Mouse (Mus musculus) midbrain, postnatal 0 days (tissue): ENCODE data around the gene Egln2. TPM values are rescaled to one million over a fixed set of nuclear protein-coding genes. Genes with fewer than 3 reads are reported as not detected.

Experiments
- ATAC-seq: fragments of 200-750 bp; cut with Nextera tagmentation; 2 replicates; pipeline ENCODE4 v1.8.0; 2017; ENCODE audit warnings: moderate number of reproducible peaks, mild to moderate bottlenecking, moderate TSS enrichment, moderate library complexity; ENCODE audit not compliant: low FRiP score
- DNase-seq: peaks from one replicate; pipeline ENCODE4 v3.0.0-alpha.2; 2015; ENCODE audit warnings: low spot score
- H3K27ac ChIP-seq: fragments of 300-500 bp; sonication (generic); 2 replicates; pipeline ENCODE4 v1.5.1; 2014; ENCODE audit warnings: low read depth, mild to moderate bottlenecking, low read length, mixed read lengths
- H3K27me3 ChIP-seq: fragments of 300-500 bp; sonication (generic); 2 replicates; pipeline ENCODE4 v1.6.1; 2014; ENCODE audit warnings: low read length, control low read depth, mixed read lengths; ENCODE audit not compliant: insufficient read depth
- H3K36me3 ChIP-seq: fragments of 300-500 bp; sonication (generic); 2 replicates; pipeline ENCODE4 v1.6.1; 2014; ENCODE audit warnings: low read length, control low read depth, mixed read lengths; ENCODE audit not compliant: insufficient read depth
- H3K4me1 ChIP-seq: fragments of 300-500 bp; sonication (generic); 2 replicates; pipeline ENCODE4 v1.6.1; 2014; ENCODE audit warnings: mild to moderate bottlenecking, control low read depth, antibody characterized with exemption, low read length, mixed read lengths; ENCODE audit not compliant: insufficient read depth
- H3K4me2 ChIP-seq: fragments of 300-500 bp; sonication (generic); 2 replicates; pipeline ENCODE4 v1.6.1; 2014; ENCODE audit warnings: low read depth, mild to moderate bottlenecking, low read length, mixed read lengths; ENCODE audit not compliant: poor library complexity, severe bottlenecking
- H3K4me3 ChIP-seq: fragments of 300-500 bp; sonication (generic); 2 replicates; pipeline ENCODE4 v1.5.1; 2014; ENCODE audit warnings: low read depth, mild to moderate bottlenecking, low read length, moderate library complexity
- H3K9ac ChIP-seq: fragments of 300-500 bp; sonication (generic); replicated peaks from 2 replicates; pipeline ENCODE4 v1.6.1; 2014; ENCODE audit warnings: mild to moderate bottlenecking, low read length, moderate library complexity, mixed read lengths; ENCODE audit not compliant: poor library complexity, severe bottlenecking
- H3K9me3 ChIP-seq: fragments of 300-500 bp; sonication (generic); 2 replicates; pipeline ENCODE4 v1.6.1; 2016; ENCODE audit warnings: low read length, control low read depth
- CTCF ChIP-seq: IDR thresholded peaks from 2 replicates; pipeline ENCODE4 v1.5.1; 2016; ENCODE audit warnings: antibody characterized with exemption, mild to moderate bottlenecking
- WGBS: fragments of 180-500 bp; shearing (Covaris S2); extraction: QIAGEN DNeasy Blood & Tissue Kit; methylation state at CpG from one replicate; pipeline ENCODE4 v1.1.7; 2014; 5-methylcytosine and 5-hydroxymethylcytosine counted together
- polyA plus RNA-seq: library from polyadenylated mRNA; unstranded; fragments of >200 nt; fragmentation: Nextera tagmentation; extraction: Ambion mirVana; gene quantifications from 2 replicates; pipeline ENCODE4 v1.2.1, GENCODE M21; 2015
- total RNA-seq: library from RNA; depleted of rRNA; stranded (reverse); fragments of >200 nt; gene quantifications from 2 replicates; pipeline ENCODE4 v1.2.3, GENCODE M21; 2014

Gene Egln2
- total and polyA plus RNA-seq, 2 experiments from 2014 or later = 80.7 to 116 TPM

DNA sequence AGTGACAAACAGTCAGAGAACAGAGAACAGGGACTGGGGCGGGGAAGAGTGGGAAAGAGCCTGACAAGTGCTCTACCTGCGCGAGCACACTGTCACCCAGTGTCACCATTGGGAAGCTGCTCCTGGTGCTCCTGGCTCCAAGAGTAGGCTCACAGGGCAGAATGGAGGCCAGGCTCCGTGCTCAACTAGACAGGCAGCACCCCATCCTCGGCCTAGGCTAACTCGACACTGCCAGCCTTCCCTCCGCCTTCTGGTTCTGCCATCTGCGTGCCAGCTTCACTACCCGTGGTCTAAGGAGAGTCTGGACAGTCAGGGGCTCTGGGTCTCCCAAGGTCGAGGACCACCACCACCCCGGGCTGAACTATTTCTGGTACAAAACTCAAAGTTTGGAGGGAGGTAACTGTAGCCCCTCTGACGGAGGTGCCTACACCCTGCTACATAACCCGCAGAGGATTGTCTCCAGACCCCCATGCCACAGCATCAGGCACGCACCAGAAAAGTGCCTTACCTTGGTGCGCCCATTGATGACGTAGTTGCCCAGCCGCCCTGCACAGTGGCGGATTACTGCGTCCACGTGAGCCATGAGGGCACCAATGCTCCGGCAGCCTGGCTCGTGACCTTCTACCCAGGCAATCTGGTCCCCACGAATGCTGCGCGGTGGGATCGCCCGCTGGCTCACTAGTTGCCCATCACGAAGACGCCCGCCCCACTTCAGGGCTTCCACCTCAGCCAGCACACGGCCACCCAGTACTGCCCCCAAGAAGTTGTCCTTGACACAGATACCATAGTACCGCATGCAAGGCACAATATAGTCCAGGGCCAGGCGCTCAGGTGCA, 2.3 kb downstream of the Egln2 start:
- Histone ChIP-seq H3K4me2 (peak overlapping the region; percentile 69), H3K4me3 (peak overlapping the region; percentile 12), H3K36me3 (peaks cover 8% of the 10 kb centered on the region), H3K9me3 (no peaks in the 10 kb centered on the region), H3K9ac (peak overlapping the region; percentile 29; the same call in 1 of the 2 replicates), H3K27ac (no peak overlapping the region), H3K27me3 (no peaks in the 10 kb centered on the region), H3K4me1 (peaks cover 29% of the 10 kb centered on the region)
- TF ChIP-seq CTCF = no peak
- ATAC-seq (no peak), DNase-seq (no peak)
- WGBS = 80% methylated on average over 33 of the region's 33 CpGs

DNA sequence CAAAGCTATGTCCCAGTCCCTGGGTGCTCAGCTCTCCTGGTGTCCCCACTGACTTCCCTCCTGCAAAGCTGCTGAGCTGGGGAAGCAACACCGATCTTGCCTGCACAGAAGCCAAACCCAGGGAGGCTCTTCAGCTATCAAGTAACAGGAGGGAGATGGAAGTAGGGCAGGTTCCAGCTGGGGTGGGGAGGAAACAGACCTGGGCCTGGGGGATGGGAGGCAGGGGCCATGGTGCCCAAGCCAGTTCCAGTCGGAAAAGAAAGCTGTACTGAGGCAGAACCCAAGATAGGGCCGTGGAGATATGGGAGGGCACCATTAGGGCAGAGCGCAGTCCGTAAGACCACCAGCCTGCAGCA, 3.2 kb downstream of the Egln2 start:
- WGBS = 84% methylated on average over 5 of the region's 5 CpGs
- H3K4me1 ChIP-seq = peaks cover 29% of the 10 kb centered on the region
- DNase-seq (no peak), ATAC-seq (no peak)
- peak overlapping the region; percentile 29; the same call in 1 of the 2 replicates for H3K9ac ChIP-seq
- no peak for TF ChIP-seq CTCF
- peak overlapping the region; percentile 12; the same call in 1 of the 2 replicates for H3K4me3 ChIP-seq
- H3K27me3 ChIP-seq = no peaks in the 10 kb centered on the region
- H3K9me3 ChIP-seq = no peaks in the 10 kb centered on the region
- H3K4me2 ChIP-seq = peak overlapping the region; percentile 69
- no peak overlapping the region for H3K27ac ChIP-seq
- H3K36me3 ChIP-seq = peaks cover 14% of the 10 kb centered on the region

- Histone ChIP-seq H3K9me3 (no peaks in the 10 kb centered on the region), H3K4me2 (peak overlapping the region; percentile 69), H3K9ac (peak overlapping the region; percentile 29; the same call in 1 of the 2 replicates), H3K4me1 (peaks cover 29% of the 10 kb centered on the region), H3K27me3 (no peaks in the 10 kb centered on the region), H3K27ac (no peak overlapping the region), H3K4me3 (0 out of 2 replicates have a peak overlapping the region, but pooled peaks have one; percentile 12), H3K36me3 (peaks cover 20% of the 10 kb centered on the region)
- ATAC-seq (no peak), DNase-seq (no peak)
- TF ChIP-seq CTCF = no peak
- 79% methylated on average over 5 of the region's 5 CpGs for WGBS
Measured at GRCm38 (mm10) chr7:27162780-27163449, 3.7 kb downstream of the Egln2 start.

DNA sequence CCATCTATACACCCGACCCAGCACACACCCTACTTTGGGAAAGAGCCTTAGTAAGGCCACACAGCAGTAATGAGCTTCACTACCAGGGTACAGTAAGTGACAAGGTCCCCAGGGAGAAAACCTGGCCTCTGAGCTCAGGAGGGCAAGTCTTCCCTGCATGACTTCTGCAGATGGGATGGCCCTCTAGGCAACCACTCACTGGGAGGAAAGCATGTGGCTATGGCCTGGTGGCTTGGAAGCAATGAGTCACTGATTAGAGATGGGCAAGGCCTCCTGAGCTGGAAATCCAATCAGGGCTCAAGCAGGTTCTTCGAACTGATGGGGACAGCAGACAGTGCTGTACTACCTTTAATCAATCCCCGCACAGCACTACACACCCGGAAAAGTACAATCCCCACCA, 4.9 kb downstream of the Egln2 start:
- Histone ChIP-seq H3K27ac (no peak overlapping the region), H3K36me3 (peaks cover 25% of the 10 kb centered on the region), H3K27me3 (no peaks in the 10 kb centered on the region), H3K4me2 (no peak overlapping the region), H3K4me3 (no peak overlapping the region), H3K9me3 (no peaks in the 10 kb centered on the region), H3K9ac (no peak overlapping the region), H3K4me1 (peaks cover 29% of the 10 kb centered on the region)
- TF ChIP-seq CTCF = no peak
- ATAC-seq (no peak), DNase-seq (no peak)
- 92% methylated on average over 4 of the region's 4 CpGs for WGBS

DNA sequence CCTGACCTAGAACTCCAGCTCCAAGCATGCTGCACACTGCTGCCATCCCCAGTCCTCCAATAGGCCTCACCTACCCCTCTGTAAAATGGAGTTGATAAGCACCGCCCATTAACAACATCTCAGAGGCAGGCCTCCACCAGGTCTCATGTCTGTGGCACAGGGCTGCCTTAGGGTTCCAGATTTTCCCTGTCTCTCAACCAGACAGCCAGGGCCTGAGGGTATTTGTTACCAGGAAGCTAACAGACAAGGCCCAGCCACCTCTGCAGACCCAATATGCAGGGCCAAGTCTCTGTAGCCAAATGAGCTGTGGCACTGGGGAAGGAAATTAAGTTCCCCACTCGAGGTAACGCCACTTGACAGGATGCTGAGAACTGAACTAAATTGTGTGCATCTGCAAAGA, 5.7 kb downstream of the Egln2 start:
- Histone ChIP-seq H3K4me2 (no peak overlapping the region), H3K4me1 (peaks cover 29% of the 10 kb centered on the region), H3K27ac (no peak overlapping the region), H3K9ac (no peak overlapping the region), H3K4me3 (no peak overlapping the region), H3K9me3 (no peaks in the 10 kb centered on the region), H3K27me3 (no peaks in the 10 kb centered on the region), H3K36me3 (peaks cover 25% of the 10 kb centered on the region)
- ATAC-seq (no peak), DNase-seq (no peak)
- TF ChIP-seq CTCF = no peak
- WGBS = 93% methylated on average over 3 of the region's 3 CpGs

DNA sequence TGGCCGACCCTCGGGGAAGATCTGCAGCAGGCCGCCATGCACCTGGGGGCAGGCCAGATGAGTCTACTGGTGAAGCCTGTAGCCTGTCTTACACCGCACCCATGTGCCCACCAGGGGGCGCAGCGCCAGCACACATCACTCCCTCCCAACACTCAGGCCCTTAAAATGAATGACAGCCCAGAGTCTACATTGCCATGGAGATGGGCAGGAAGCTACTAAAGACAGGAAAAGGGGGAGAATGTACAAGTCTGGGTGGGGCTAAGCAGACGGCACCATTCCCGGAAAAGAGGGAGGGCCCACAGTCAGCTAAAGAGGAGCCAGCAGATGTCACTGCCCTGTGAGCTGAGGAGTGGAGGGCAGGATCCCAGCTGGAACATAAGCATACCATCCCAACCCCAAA, 6.7 kb downstream of the Egln2 start:
- Histone ChIP-seq H3K4me1 (peaks cover 22% of the 10 kb centered on the region), H3K4me3 (no peak overlapping the region), H3K27me3 (no peaks in the 10 kb centered on the region), H3K36me3 (peaks cover 25% of the 10 kb centered on the region), H3K27ac (0 out of 2 replicates have a peak overlapping the region, but pooled peaks have one; percentile 18), H3K4me2 (no peak overlapping the region), H3K9me3 (no peaks in the 10 kb centered on the region), H3K9ac (no peak overlapping the region)
- peak; percentile 99 for TF ChIP-seq CTCF
- DNase-seq (peak; percentile 94), ATAC-seq (peak; percentile 89)
- WGBS = 20% methylated on average over 8 of the region's 8 CpGs
